Comparison of ENCODE assay signal across 20 mouse cellular contexts in genomic region chr17:31334509-31335260, GRCm38 (mm10). TPM values are rescaled to one million over a fixed set of nuclear protein-coding genes. Genes with fewer than 3 reads are reported as not detected.
A peak's percentile ranks its signal among the peaks of the same experiment; 100 is the strongest.
DNase-seq lines count a peak whose midpoint lies in the region; ATAC-seq and TF ChIP-seq lines count a peak whose summit lies in the region.
"Had no signal": no experiment of that assay in that cellular context is flagged by ENCODE, and none has a peak within 500 bp of the region (broad histone marks: within the 10 kb centered on the region; RNA-seq: fewer than 3 reads in every experiment).

No protein-coding gene starts in this region.

- H3K36me3 ChIP-seq in hindbrain, embryonic 16.5 days (ENCODE audit: control insufficient read depth, insufficient read depth, low read length): no peaks in the 10 kb centered on the region
- no peaks in the 10 kb centered on the region; the same call in 1 of the 2 replicates for H3K36me3 ChIP-seq in hindbrain, embryonic 10.5 days
- H3K36me3 ChIP-seq in midbrain, postnatal 0 days (ENCODE audit: insufficient read depth, low read length): peaks cover 4% of the 10 kb centered on the region; the same call in 1 of the 2 replicates
- no peaks in the 10 kb centered on the region for H3K36me3 ChIP-seq in midbrain, embryonic 11.5 days (ENCODE audit: control insufficient read depth, insufficient read depth, low read length)
- no peaks in the 10 kb centered on the region for H3K36me3 ChIP-seq in heart, adult 2 months (ENCODE audit: control insufficient read depth, insufficient read depth, low read length)
- H3K36me3 ChIP-seq: embryonic facial prominence, embryonic 15.5 days; heart, embryonic 12.5 days; midbrain, embryonic 15.5 days; neural tube, embryonic 15.5 days had no signal

- no peak overlapping the region for H3K4me3 ChIP-seq in hindbrain, embryonic 16.5 days (ENCODE audit: low read length)
- no peak overlapping the region for H3K4me3 ChIP-seq in hindbrain, embryonic 10.5 days
- H3K4me3 ChIP-seq in midbrain, postnatal 0 days (ENCODE audit: low read depth, low read length): no peak overlapping the region
- H3K4me3 ChIP-seq in midbrain, embryonic 11.5 days (ENCODE audit: low read depth, low read length): no peak overlapping the region
- H3K4me3 ChIP-seq in heart, adult 2 months: no peak overlapping the region
- H3K4me3 ChIP-seq: embryonic facial prominence, embryonic 15.5 days; heart, embryonic 12.5 days; megakaryocyte, embryonic 14.5 days; midbrain, embryonic 15.5 days; neural tube, embryonic 15.5 days had no signal

- H3K4me2 ChIP-seq in hindbrain, embryonic 16.5 days (ENCODE audit: low read length): no peak overlapping the region
- H3K4me2 ChIP-seq in midbrain, postnatal 0 days (ENCODE audit: low read depth, low read length, poor library complexity, severe bottlenecking): no peak overlapping the region
- no peak overlapping the region for H3K4me2 ChIP-seq in midbrain, embryonic 11.5 days
- H3K4me2 ChIP-seq: embryonic facial prominence, embryonic 15.5 days; heart, embryonic 12.5 days; liver, embryonic 11.5 days; midbrain, embryonic 15.5 days; neural tube, embryonic 15.5 days had no signal

- DNase-seq in hindbrain, embryonic 10.5 days (ENCODE audit: low spot score): no peak
- DNase-seq in midbrain, postnatal 0 days (ENCODE audit: low spot score): peak; percentile 73
- no peak for DNase-seq in midbrain, embryonic 11.5 days (ENCODE audit: low spot score, missing footprints)
- DNase-seq in cerebellum, adult 8-10 months: peak; percentile 61
- DNase-seq in heart, adult 2 months: no peak
- no peak for DNase-seq in kidney, postnatal 14 days
- DNase-seq: heart, postnatal 14 days; kidney, adult 8-10 months; kidney, postnatal 4 days; lung, adult 18-20 months; lung, postnatal 14 days; thymus, postnatal 25 days had no signal

- intact Hi-C loops in heart, adult 2 months (cut with DNase I): no loop called here

- TF ChIP-seq EP300 in heart, adult 2 months (IDR thresholded peaks at IDR 0.05; ENCODE audit: insufficient read depth, low read depth, low read length): no peak

- H3K9me3 ChIP-seq in hindbrain, embryonic 16.5 days (ENCODE audit: control insufficient read depth, low read length): no peaks in the 10 kb centered on the region
- H3K9me3 ChIP-seq in hindbrain, embryonic 10.5 days: no peaks in the 10 kb centered on the region
- H3K9me3 ChIP-seq in midbrain, postnatal 0 days (ENCODE audit: low read length): no peaks in the 10 kb centered on the region
- no peaks in the 10 kb centered on the region for H3K9me3 ChIP-seq in midbrain, embryonic 11.5 days (ENCODE audit: control insufficient read depth, low read length)
- H3K9me3 ChIP-seq: embryonic facial prominence, embryonic 15.5 days; heart, embryonic 12.5 days; midbrain, embryonic 15.5 days; neural tube, embryonic 15.5 days had no signal

- H3K27ac ChIP-seq in hindbrain, embryonic 16.5 days (ENCODE audit: low read depth, low read length): 0 out of 2 replicates have a peak overlapping the region, but pooled peaks have one; percentile 16
- H3K27ac ChIP-seq in hindbrain, embryonic 10.5 days: no peak overlapping the region
- no peak overlapping the region for H3K27ac ChIP-seq in midbrain, postnatal 0 days (ENCODE audit: low read depth, low read length)
- no peak overlapping the region for H3K27ac ChIP-seq in midbrain, embryonic 11.5 days (ENCODE audit: low read depth, low read length)
- H3K27ac ChIP-seq in heart, adult 2 months: no peak overlapping the region
- H3K27ac ChIP-seq: embryonic facial prominence, embryonic 15.5 days; midbrain, embryonic 15.5 days; neural tube, embryonic 15.5 days had no signal

- TF ChIP-seq POLR2A in heart, adult 2 months (IDR thresholded peaks at IDR 0.05; ENCODE audit: insufficient read depth, low read depth, low read length): no peak

- no peaks in the 10 kb centered on the region for H3K27me3 ChIP-seq in hindbrain, embryonic 16.5 days (replicated peaks; ENCODE audit: control insufficient read depth, insufficient read depth, low read length)
- no peaks in the 10 kb centered on the region for H3K27me3 ChIP-seq in hindbrain, embryonic 10.5 days (ENCODE audit: insufficient read depth, poor library complexity, severe bottlenecking)
- H3K27me3 ChIP-seq in midbrain, postnatal 0 days (ENCODE audit: insufficient read depth, low read length): no peaks in the 10 kb centered on the region
- no peaks in the 10 kb centered on the region for H3K27me3 ChIP-seq in midbrain, embryonic 11.5 days (ENCODE audit: control insufficient read depth, insufficient read depth, low read length)
- H3K27me3 ChIP-seq in heart, adult 2 months (ENCODE audit: control insufficient read depth, insufficient read depth, low read length): no peaks in the 10 kb centered on the region
- H3K27me3 ChIP-seq: embryonic facial prominence, embryonic 15.5 days; midbrain, embryonic 15.5 days; neural tube, embryonic 15.5 days had no signal

- no peak overlapping the region for H3K9ac ChIP-seq in hindbrain, embryonic 16.5 days (ENCODE audit: low read depth, low read length)
- no peak overlapping the region for H3K9ac ChIP-seq in midbrain, postnatal 0 days (replicated peaks; ENCODE audit: low read length, poor library complexity, severe bottlenecking)
- H3K9ac ChIP-seq in midbrain, embryonic 11.5 days (ENCODE audit: low read length): no peak overlapping the region
- no peak overlapping the region for H3K9ac ChIP-seq in heart, adult 2 months (ENCODE audit: low read depth, low read length)
- H3K9ac ChIP-seq: embryonic facial prominence, embryonic 15.5 days; heart, embryonic 12.5 days; midbrain, embryonic 15.5 days; neural tube, embryonic 15.5 days had no signal

- no peak for TF ChIP-seq CTCF in midbrain, postnatal 0 days (IDR thresholded peaks at IDR 0.05)
- no peak for TF ChIP-seq CTCF in heart, adult 2 months (IDR thresholded peaks at IDR 0.05)

- ATAC-seq in hindbrain, embryonic 16.5 days: peak; percentile 67
- peak; percentile 15; the same call in 1 of the 2 replicates for ATAC-seq in midbrain, postnatal 0 days (ENCODE audit: low FRiP score)
- ATAC-seq in midbrain, embryonic 11.5 days (ENCODE audit: low FRiP score): no peak
- ATAC-seq: inflammation-experienced regulatory T-cells, adult 6 months; midbrain, embryonic 15.5 days had no signal

- 72% methylated on average over 11 of the region's 11 CpGs for WGBS in hindbrain, embryonic 16.5 days
- 93% methylated on average over 11 of the region's 11 CpGs for WGBS in hindbrain, embryonic 10.5 days
- 84% methylated on average over 11 of the region's 11 CpGs for WGBS in midbrain, postnatal 0 days
- 91% methylated on average over 11 of the region's 11 CpGs for WGBS in midbrain, embryonic 11.5 days
- WGBS in heart, adult 2 months: 80% methylated on average over 11 of the region's 11 CpGs

- H3K4me1 ChIP-seq in hindbrain, embryonic 16.5 days (ENCODE audit: control insufficient read depth, insufficient read depth, low read depth, low read length): peaks cover 3% of the 10 kb centered on the region; the same call in 1 of the 2 replicates
- H3K4me1 ChIP-seq in hindbrain, embryonic 10.5 days (replicated peaks): peaks cover 17% of the 10 kb centered on the region
- H3K4me1 ChIP-seq in midbrain, postnatal 0 days (ENCODE audit: insufficient read depth, low read length): no peaks in the 10 kb centered on the region
- no peaks in the 10 kb centered on the region for H3K4me1 ChIP-seq in midbrain, embryonic 11.5 days (ENCODE audit: control insufficient read depth, insufficient read depth, low read length)
- no peaks in the 10 kb centered on the region for H3K4me1 ChIP-seq in heart, adult 2 months (ENCODE audit: control insufficient read depth, insufficient read depth, low read length)
- H3K4me1 ChIP-seq: embryonic facial prominence, embryonic 15.5 days; heart, embryonic 12.5 days; midbrain, embryonic 15.5 days; neural tube, embryonic 15.5 days had no signal

- no peaks in the 10 kb centered on the region for H3K79me2 ChIP-seq in heart, adult 2 months (replicated peaks; ENCODE audit: control insufficient read depth, insufficient read depth, low read length)

RNA-seq across cellular contexts. Expression of gene Slc37a1, which starts 48.1 kb away (rescaled TPM):
- 8.6 and 10.9 TPM in 2 replicates for polyA plus RNA-seq in hindbrain, embryonic 16.5 days (2015; fragmentation: Nextera tagmentation; extraction: Ambion mirVana)
- polyA plus RNA-seq in hindbrain, embryonic 10.5 days (2016; fragmentation: Nextera tagmentation; extraction: Ambion mirVana): 9.0 and 17.3 TPM in 2 replicates
- 11.0 and 12.7 TPM in 2 replicates for total RNA-seq in midbrain, postnatal 0 days (2014; rRNA removed)
- polyA plus RNA-seq in midbrain, postnatal 0 days (2015; fragmentation: Nextera tagmentation; extraction: Ambion mirVana): 6.9 and 7.6 TPM in 2 replicates
- 5.8 and 6.6 TPM in 2 replicates for polyA plus RNA-seq in midbrain, embryonic 11.5 days (2014; fragmentation: Nextera tagmentation; extraction: Ambion mirVana)
- 1 to 10 TPM; 7.3 to 9.1 TPM for total RNA-seq in heart, adult 2 months (2021)
- polyA plus RNA-seq in heart, adult 2 months (2012; rRNA removed): 18.7 and 19.7 TPM in 2 replicates

RNA-seq across cellular contexts. Expression of gene Pde9a, which starts 51.3 kb away (rescaled TPM):
- polyA plus RNA-seq in hindbrain, embryonic 16.5 days (2015; fragmentation: Nextera tagmentation; extraction: Ambion mirVana): 30.3 and 34.4 TPM in 2 replicates
- 12.4 and 19.9 TPM in 2 replicates for polyA plus RNA-seq in hindbrain, embryonic 10.5 days (2016; fragmentation: Nextera tagmentation; extraction: Ambion mirVana)
- total RNA-seq in midbrain, postnatal 0 days (2014; rRNA removed): 27.3 and 40.2 TPM in 2 replicates
- polyA plus RNA-seq in midbrain, postnatal 0 days (2015; fragmentation: Nextera tagmentation; extraction: Ambion mirVana): 32.2 and 36.4 TPM in 2 replicates
- 23.4 and 23.5 TPM in 2 replicates for polyA plus RNA-seq in midbrain, embryonic 11.5 days (2014; fragmentation: Nextera tagmentation; extraction: Ambion mirVana)
- total RNA-seq in heart, adult 2 months (2021): 1 to 10 TPM; 3.2 to 4.0 TPM
- 10.4 and 12.1 TPM in 2 replicates for polyA plus RNA-seq in heart, adult 2 months (2012; rRNA removed)
- polyA plus RNA-seq: inflammation-experienced regulatory T-cells, adult 6 months had no signal

RNA-seq across cellular contexts. Expression of gene Rsph1, which starts 57.5 kb away (rescaled TPM):
- 6.4 and 8.8 TPM in 2 replicates for polyA plus RNA-seq in hindbrain, embryonic 16.5 days (2015; fragmentation: Nextera tagmentation; extraction: Ambion mirVana)
- 4.1 and 7.7 TPM in 2 replicates for polyA plus RNA-seq in hindbrain, embryonic 10.5 days (2016; fragmentation: Nextera tagmentation; extraction: Ambion mirVana)
- total RNA-seq in midbrain, postnatal 0 days (2014; rRNA removed): 2.8 and 3.5 TPM in 2 replicates
- 6.0 and 8.5 TPM in 2 replicates for polyA plus RNA-seq in midbrain, postnatal 0 days (2015; fragmentation: Nextera tagmentation; extraction: Ambion mirVana)
- polyA plus RNA-seq in midbrain, embryonic 11.5 days (2014; fragmentation: Nextera tagmentation; extraction: Ambion mirVana): 0.63 and 1.7 TPM in 2 replicates
- total RNA-seq in heart, adult 2 months (2021): 1 to 10 TPM in 1 of 2 experiments, under 1 TPM in 1; 0.81 to 1.2 TPM
- polyA plus RNA-seq in heart, adult 2 months (2012; rRNA removed): 0.32 and 1.2 TPM in 2 replicates

Comparison
In these comparisons a context has a peak if more than half of its experiments do, and no peak if none do; other contexts are left out.
1. DNase-seq: peak in midbrain, postnatal 0 days (single experiment) and cerebellum, adult 8-10 months (single experiment); none in hindbrain, embryonic 10.5 days (single experiment), midbrain, embryonic 11.5 days (single experiment), heart, adult 2 months (0 of 2) and kidney, postnatal 14 days (single experiment).